Mouse (Mus musculus) embryo, embryonic 11 days (tissue): Measurements from ENCODE around the gene Tgds.
"Not testable (repeated sequence)": the region's sequence is repeated elsewhere in the genome, so short reads cannot be mapped to it uniquely, and the experiment has no call there.

Experiments used
- DNase-seq: peaks from one replicate; pipeline ENCODE4 v3.0.0-alpha.2; 2015

Tgds gene

GRCm38 (mm10) chr14:118131931-118132641 lies 469 bp downstream of the Tgds start:
- DNase-seq: no peak

- no peak for DNase-seq
Measured at GRCm38 (mm10) chr14:118131472-118131871, 1.1 kb downstream of the Tgds start.

- DNase-seq: no peak
Measured at GRCm38 (mm10) chr14:118126301-118126700, 6.3 kb downstream of the Tgds start.

- no peak for DNase-seq
Measured at GRCm38 (mm10) chr14:118124771-118125170, 7.8 kb downstream of the Tgds start.

- DNase-seq: no peak
Measured at GRCm38 (mm10) chr14:118124129-118124528, 8.4 kb downstream of the Tgds start.

- no peak for DNase-seq
Measured at GRCm38 (mm10) chr14:118113116-118113515, 19.4 kb downstream of the Tgds start.

GRCm38 (mm10) chr14:118107479-118107878 lies 25.1 kb downstream of the Tgds start:
- not testable (repeated sequence) for DNase-seq

- no peak for DNase-seq
Measured at GRCm38 (mm10) chr14:118101227-118101990, 31.1 kb downstream of the Tgds start.

GRCm38 (mm10) chr14:118098265-118098664 lies 34.3 kb downstream of the Tgds start:
- DNase-seq: no peak

- peak; percentile 54 for DNase-seq
Measured at GRCm38 (mm10) chr14:118089806-118090392, 42.7 kb downstream of the Tgds start.

GRCm38 (mm10) chr14:118089215-118089805 lies 43.2 kb downstream of the Tgds start:
- peak; percentile 93 for DNase-seq

GRCm38 (mm10) chr14:118088437-118089207 lies 43.9 kb downstream of the Tgds start:
- peak; percentile 49 for DNase-seq

- no peak for DNase-seq
Measured at GRCm38 (mm10) chr14:118086271-118087035, 46.1 kb downstream of the Tgds start.

- no peak for DNase-seq
Measured at GRCm38 (mm10) chr14:118083851-118084250, 48.7 kb downstream of the Tgds start.

GRCm38 (mm10) chr14:118080606-118081005 lies 51.9 kb downstream of the Tgds start:
- peak; percentile 42 for DNase-seq

- no peak for DNase-seq
Measured at GRCm38 (mm10) chr14:118070100-118070499, 62.5 kb downstream of the Tgds start.

GRCm38 (mm10) chr14:118069439-118070079 lies 63.0 kb downstream of the Tgds start:
- DNase-seq: no peak
